Mouse (Mus musculus) stomach, embryonic 16.5 days (tissue): ENCODE data around the gene Gfer. TPM values are rescaled to one million over a fixed set of nuclear protein-coding genes. Genes with fewer than 3 reads are reported as not detected.
"Not testable (repeated sequence)": the region's sequence is repeated elsewhere in the genome, so short reads cannot be mapped to it uniquely, and the experiment has no call there.

Experiments
- ATAC-seq: fragments of 200-750 bp; cut with Nextera tagmentation; 2 replicates; pipeline ENCODE4 v1.8.0; 2017; ENCODE audit warnings: moderate number of reproducible peaks, moderate TSS enrichment; ENCODE audit not compliant: insufficient read depth, low FRiP score
- H3K27ac ChIP-seq: fragments of 300-500 bp; sonication (generic); 2 replicates; pipeline ENCODE4 v1.5.1; 2014; ENCODE audit warnings: low read length
- H3K27me3 ChIP-seq: fragments of 300-500 bp; sonication (generic); 2 replicates; pipeline ENCODE4 v1.6.1; 2014; ENCODE audit warnings: low read length, control low read depth, mixed read lengths; ENCODE audit not compliant: control insufficient read depth, insufficient read depth
- H3K36me3 ChIP-seq: fragments of 300-500 bp; sonication (generic); 2 replicates; pipeline ENCODE4 v1.6.1; 2014; ENCODE audit warnings: low read length; ENCODE audit not compliant: control insufficient read depth, insufficient read depth
- H3K4me1 ChIP-seq: fragments of 300-500 bp; sonication (generic); 2 replicates; pipeline ENCODE4 v1.6.1; 2014; ENCODE audit warnings: low read length, control low read depth, mixed read lengths; ENCODE audit not compliant: control insufficient read depth, insufficient read depth
- H3K4me2 ChIP-seq: fragments of 300-500 bp; sonication (generic); 2 replicates; pipeline ENCODE4 v1.6.1; 2014; ENCODE audit warnings: low read depth, low read length, mixed read lengths
- H3K4me3 ChIP-seq: fragments of 300-500 bp; sonication (generic); replicated peaks from 2 replicates; pipeline ENCODE4 v1.5.1; 2014; ENCODE audit warnings: mild to moderate bottlenecking, low read length
- H3K9ac ChIP-seq: fragments of 300-500 bp; sonication (generic); 2 replicates; pipeline ENCODE4 v1.6.1; 2014; ENCODE audit warnings: low read length
- H3K9me3 ChIP-seq: fragments of 300-500 bp; sonication (generic); replicated peaks from 2 replicates; pipeline ENCODE4 v1.6.1; 2016; ENCODE audit warnings: low read length, control low read depth; ENCODE audit not compliant: control insufficient read depth
- WGBS: fragments of 180-500 bp; shearing (Covaris S2); extraction: QIAGEN DNeasy Blood & Tissue Kit; methylation state at CpG from one replicate; pipeline ENCODE4 v1.1.7; 2014; 5-methylcytosine and 5-hydroxymethylcytosine counted together
- polyA plus RNA-seq: library from polyadenylated mRNA; unstranded; fragments of >200 nt; fragmentation: Nextera tagmentation; extraction: Ambion mirVana; gene quantifications from 2 replicates; pipeline ENCODE4 v1.2.1, GENCODE M21; 2015

Gfer gene
- polyA plus RNA-seq, 1 experiment from 2014 or later, result 35.2 TPM

- Histone ChIP-seq H3K4me1 (peaks cover 33% of the 10 kb centered on the region), H3K4me3 (peak overlapping the region; percentile 99), H3K9ac (peak overlapping the region; percentile 99), H3K27ac (peak overlapping the region; percentile 78), H3K4me2 (peak overlapping the region; percentile 69)
- H3K9me3 ChIP-seq, H3K27me3 ChIP-seq, ATAC-seq, H3K36me3 ChIP-seq: not testable (repeated sequence)
- WGBS, result 7% methylated on average over 15 of the region's 15 CpGs
Measured at GRCm38 (mm10) chr17:24669214-24669544, 26.8 kb downstream of the Gfer start.

- WGBS, result 16% methylated on average over 6 of the region's 6 CpGs
- Histone ChIP-seq H3K27ac (no peak overlapping the region; the same call in 1 of the 2 replicates), H3K4me1 (peaks cover 28% of the 10 kb centered on the region), H3K4me2 (no peak overlapping the region), H3K27me3 (no peaks in the 10 kb centered on the region), H3K36me3 (no peaks in the 10 kb centered on the region), H3K9me3 (no peaks in the 10 kb centered on the region), H3K4me3 (no peak overlapping the region), H3K9ac (no peak overlapping the region)
- ATAC-seq, result no peak
Measured at GRCm38 (mm10) chr17:24667416-24667815, 28.5 kb downstream of the Gfer start.

- not testable (repeated sequence) for H3K4me2 ChIP-seq, H3K27me3 ChIP-seq, H3K36me3 ChIP-seq, H3K9me3 ChIP-seq, H3K4me3 ChIP-seq, H3K9ac ChIP-seq, H3K27ac ChIP-seq, ATAC-seq
- WGBS, result 54% methylated on average over 7 of the region's 7 CpGs
- peaks cover 24% of the 10 kb centered on the region for H3K4me1 ChIP-seq
Measured at GRCm38 (mm10) chr17:24667011-24667410, 28.9 kb downstream of the Gfer start.

GRCm38 (mm10) chr17:24658017-24658758, 37.8 kb downstream of the Gfer start, which contains the start of gene Npw:
Gene Npw (minus strand): TSS chr17:24658457.
- H3K27me3 ChIP-seq, result peaks cover 30% of the 10 kb centered on the region

GRCm38 (mm10) chr17:24654969-24655368, 41.0 kb downstream of the Gfer start:
- H3K4me2 ChIP-seq, result no peak overlapping the region
- H3K4me1 ChIP-seq, result peaks cover 16% of the 10 kb centered on the region
- H3K36me3 ChIP-seq, result no peaks in the 10 kb centered on the region
- H3K27me3 ChIP-seq, result peaks cover 30% of the 10 kb centered on the region
- WGBS, result 68% methylated on average over 4 of the region's 4 CpGs
- no peaks in the 10 kb centered on the region for H3K9me3 ChIP-seq
- H3K9ac ChIP-seq, result no peak overlapping the region
- H3K27ac ChIP-seq, result no peak overlapping the region
- H3K4me3 ChIP-seq, result no peak overlapping the region
- ATAC-seq, result no peak

More at GRCm38 (mm10) chr17:24658017-24658758, 37.8 kb downstream of the Gfer start, which contains the start of gene Npw:
- Histone ChIP-seq H3K9me3 (no peaks in the 10 kb centered on the region), H3K27ac (no peak within 1 kb of the TSS), H3K4me1 (peaks cover 10% of the 10 kb centered on the region), H3K4me3 (peak within 1 kb of the TSS; percentile 46), H3K4me2 (peak within 1 kb of the TSS; percentile 83), H3K36me3 (no peaks in the 10 kb centered on the region), H3K9ac (peak within 1 kb of the TSS; percentile 67)
- ATAC-seq, result peak; percentile 61; the same call in 1 of the 2 replicates
- 2% methylated on average over 47 of the region's 47 CpGs for WGBS

GRCm38 (mm10) chr17:24653967-24654710, 41.8 kb downstream of the Gfer start:
- Histone ChIP-seq H3K4me2 (peak overlapping the region; percentile 55), H3K9ac (peak overlapping the region; percentile 63; the same call in 1 of the 2 replicates), H3K36me3 (no peaks in the 10 kb centered on the region), H3K9me3 (no peaks in the 10 kb centered on the region), H3K27me3 (peaks cover 23% of the 10 kb centered on the region), H3K4me1 (peaks cover 21% of the 10 kb centered on the region), H3K4me3 (peak overlapping the region; percentile 32), H3K27ac (no peak overlapping the region)
- ATAC-seq, result no peak
- WGBS, result 3% methylated on average over 19 of the region's 19 CpGs

GRCm38 (mm10) chr17:24651835-24652234, 44.1 kb downstream of the Gfer start:
- H3K36me3 ChIP-seq, result no peaks in the 10 kb centered on the region
- no peak overlapping the region for H3K27ac ChIP-seq
- peaks cover 12% of the 10 kb centered on the region for H3K4me1 ChIP-seq
- ATAC-seq, result no peak
- H3K27me3 ChIP-seq, result 0 out of 2 replicates have a peak, but pooled peaks cover under 1% of the 10 kb centered on the region
- H3K4me2 ChIP-seq, result no peak overlapping the region
- H3K4me3 ChIP-seq, result no peak overlapping the region
- WGBS, result 63% methylated on average over 3 of the region's 3 CpGs
- H3K9ac ChIP-seq, result no peak overlapping the region
- H3K9me3 ChIP-seq, result no peaks in the 10 kb centered on the region

- Histone ChIP-seq H3K4me1 (peaks cover 12% of the 10 kb centered on the region), H3K27me3 (no peaks in the 10 kb centered on the region), H3K9me3 (no peaks in the 10 kb centered on the region), H3K27ac (no peak overlapping the region), H3K36me3 (no peaks in the 10 kb centered on the region), H3K4me2 (peak overlapping the region; percentile 99; the same call in 1 of the 2 replicates), H3K4me3 (no peak overlapping the region), H3K9ac (peak overlapping the region; percentile 93)
- 70% methylated on average over 4 of the region's 4 CpGs for WGBS
- no peak for ATAC-seq
Measured at GRCm38 (mm10) chr17:24650766-24651165, 45.2 kb downstream of the Gfer start.

GRCm38 (mm10) chr17:24650070-24650616, 45.8 kb downstream of the Gfer start, which contains the start of gene Slc9a3r2:
Gene Slc9a3r2 (minus strand): TSS chr17:24650327.
- peak; percentile 74 for ATAC-seq
- Histone ChIP-seq H3K27me3 (no peaks in the 10 kb centered on the region), H3K9ac (peak within 1 kb of the TSS; percentile 93), H3K9me3 (no peaks in the 10 kb centered on the region), H3K4me3 (peak within 1 kb of the TSS; percentile 86), H3K4me1 (peaks cover 18% of the 10 kb centered on the region), H3K27ac (peak within 1 kb of the TSS; percentile 33; the same call in 1 of the 2 replicates), H3K4me2 (peak within 1 kb of the TSS; percentile 99), H3K36me3 (no peaks in the 10 kb centered on the region)
- WGBS, result under 1% methylated on average over 38 of the region's 41 CpGs
